Mouse (Mus musculus) small intestine, adult 2 months (tissue): ENCODE measurements at regions not wholly inside any gene's neighbourhood (a gene's known extent, or its start where the extent isn't known, plus 50 kb on each side); places are given as distances from the start of the nearest gene placed in this dataset.

Experiments
- CTCF ChIP-seq: fragments of 200-500 bp; IDR thresholded peaks from 2 replicates; pipeline ENCODE4 v1.5.1; 2012; ENCODE audit warnings: low read depth, mild to moderate bottlenecking, control low read depth, inconsistent platforms, low read length, moderate library complexity, mixed read lengths; ENCODE audit not compliant: insufficient replicate concordance, insufficient read length; ENCODE audit errors: extremely low read depth
- POLR2A ChIP-seq: fragments of 200-500 bp; IDR thresholded peaks from 2 replicates; pipeline ENCODE4 v1.6.1; 2012; ENCODE audit warnings: low read depth, mild to moderate bottlenecking, control low read depth, inconsistent platforms, low read length, moderate library complexity

GRCm38 (mm10) chr10:37995691-37996445, 825.7 kb downstream of the Rfpl4b start:
- TF ChIP-seq CTCF (no peak), POLR2A (no peak)
